Mouse (Mus musculus) kidney, embryonic 14.5 days (tissue): ENCODE data around the gene Irx5. TPM values are rescaled to one million over a fixed set of nuclear protein-coding genes. Genes with fewer than 3 reads are reported as not detected.

Source experiments
- ATAC-seq: fragments of 200-750 bp; cut with Nextera tagmentation; 2 replicates; pipeline ENCODE4 v1.8.0; 2017; ENCODE audit warnings: moderate number of reproducible peaks, mild to moderate bottlenecking, moderate TSS enrichment, moderate library complexity; ENCODE audit not compliant: low FRiP score, low TSS enrichment
- H3K27ac ChIP-seq: fragments of 300-500 bp; sonication (generic); 2 replicates; pipeline ENCODE4 v1.5.1; 2014; ENCODE audit warnings: low read depth, mild to moderate bottlenecking, low read length, moderate library complexity, mixed read lengths
- H3K27me3 ChIP-seq: fragments of 300-500 bp; sonication (generic); 2 replicates; pipeline ENCODE4 v1.6.1; 2014; ENCODE audit warnings: mild to moderate bottlenecking, low read length; ENCODE audit not compliant: control insufficient read depth, insufficient read depth
- H3K36me3 ChIP-seq: fragments of 300-500 bp; sonication (generic); 2 replicates; pipeline ENCODE4 v1.6.1; 2014; ENCODE audit warnings: low read length, mixed read lengths; ENCODE audit not compliant: control insufficient read depth, insufficient read depth
- H3K4me1 ChIP-seq: fragments of 300-500 bp; sonication (generic); 2 replicates; pipeline ENCODE4 v1.6.1; 2014; ENCODE audit warnings: low read length, mixed read lengths; ENCODE audit not compliant: control insufficient read depth, insufficient read depth
- H3K4me2 ChIP-seq: fragments of 300-500 bp; sonication (generic); replicated peaks from 2 replicates; pipeline ENCODE4 v1.6.1; 2014; ENCODE audit warnings: low read depth, mild to moderate bottlenecking, low read length
- H3K4me3 ChIP-seq: fragments of 300-500 bp; sonication (generic); 2 replicates; pipeline ENCODE4 v1.5.1; 2014; ENCODE audit warnings: mild to moderate bottlenecking, low read length
- H3K9ac ChIP-seq: fragments of 300-500 bp; sonication (generic); 2 replicates; pipeline ENCODE4 v1.6.1; 2014; ENCODE audit warnings: low read depth, mild to moderate bottlenecking, low read length, moderate library complexity
- H3K9me3 ChIP-seq: fragments of 300-500 bp; sonication (generic); 2 replicates; pipeline ENCODE4 v1.6.1; 2016; ENCODE audit warnings: low read length; ENCODE audit not compliant: control insufficient read depth
- WGBS: fragments of 180-500 bp; shearing (Covaris S2); extraction: QIAGEN DNeasy Blood & Tissue Kit; methylation state at CpG from one replicate; pipeline ENCODE4 v1.1.7; 2014; 5-methylcytosine and 5-hydroxymethylcytosine counted together
- polyA plus RNA-seq: library from polyadenylated mRNA; unstranded; fragments of >200 nt; fragmentation: Nextera tagmentation; extraction: Ambion mirVana; gene quantifications from 2 replicates; pipeline ENCODE4 v1.2.1, GENCODE M21; 2014

Gene Irx5
- polyA plus RNA-seq, 1 experiment from 2014 or later = 2.1 TPM

- Histone ChIP-seq H3K4me1 (peaks cover 31% of the 10 kb centered on the region; the same call in 1 of the 2 replicates), H3K4me2 (peak overlapping the region; percentile 71), H3K27me3 (peaks cover 75% of the 10 kb centered on the region), H3K36me3 (no peaks in the 10 kb centered on the region), H3K9me3 (no peaks in the 10 kb centered on the region), H3K4me3 (peak overlapping the region; percentile 63), H3K9ac (peak overlapping the region; percentile 55), H3K27ac (no peak overlapping the region)
- ATAC-seq = no peak
- WGBS = under 1% methylated on average over 61 of the region's 80 CpGs
These were observed 945 bp downstream of the Irx5 start for GRCm38 (mm10) chr8:92358141-92358999.

DNA sequence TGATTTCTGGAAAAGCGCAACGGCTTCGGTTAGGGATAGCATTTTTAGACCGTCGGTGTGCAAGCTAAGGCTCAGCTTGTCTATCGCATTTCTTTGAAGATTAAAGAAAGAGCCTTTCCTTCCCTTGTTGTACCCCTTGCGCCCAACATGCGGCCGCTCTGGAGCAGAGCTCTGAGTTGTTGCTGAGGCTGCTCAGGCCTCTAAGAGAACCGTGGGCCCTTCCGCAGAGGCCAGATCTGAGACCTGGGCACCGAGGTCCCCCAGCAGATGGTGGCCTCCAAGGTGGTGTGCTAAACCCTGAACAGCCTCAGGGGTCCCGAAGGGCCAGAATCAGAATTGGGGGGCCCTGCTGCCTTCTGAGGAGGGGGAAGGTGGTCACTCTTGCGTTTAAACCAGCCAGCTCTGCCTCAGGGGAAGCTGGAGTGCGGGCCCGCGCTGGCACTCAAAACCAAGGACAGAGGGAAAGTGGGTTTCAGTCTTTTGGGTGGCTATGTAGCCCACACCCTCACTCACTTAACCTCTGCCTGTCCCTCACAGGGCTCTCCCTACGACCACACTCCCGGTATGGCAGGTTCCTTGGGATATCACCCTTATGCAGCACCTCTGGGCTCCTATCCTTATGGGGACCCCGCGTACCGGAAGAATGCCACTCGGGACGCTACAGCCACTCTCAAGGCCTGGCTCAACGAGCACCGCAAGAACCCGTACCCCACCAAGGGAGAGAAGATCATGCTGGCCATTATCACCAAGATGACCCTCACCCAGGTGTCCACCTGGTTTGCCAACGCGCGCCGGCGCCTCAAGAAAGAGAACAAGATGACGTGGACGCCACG, 1.8 kb downstream of the Irx5 start:
- no peak for ATAC-seq
- Histone ChIP-seq H3K4me3 (peak overlapping the region; percentile 63), H3K9me3 (no peaks in the 10 kb centered on the region), H3K36me3 (no peaks in the 10 kb centered on the region), H3K27me3 (peaks cover 75% of the 10 kb centered on the region), H3K4me1 (peaks cover 31% of the 10 kb centered on the region; the same call in 1 of the 2 replicates), H3K27ac (no peak overlapping the region), H3K4me2 (peak overlapping the region; percentile 71), H3K9ac (peak overlapping the region; percentile 40; the same call in 1 of the 2 replicates)
- WGBS = 2% methylated on average over 33 of the region's 35 CpGs

DNA sequence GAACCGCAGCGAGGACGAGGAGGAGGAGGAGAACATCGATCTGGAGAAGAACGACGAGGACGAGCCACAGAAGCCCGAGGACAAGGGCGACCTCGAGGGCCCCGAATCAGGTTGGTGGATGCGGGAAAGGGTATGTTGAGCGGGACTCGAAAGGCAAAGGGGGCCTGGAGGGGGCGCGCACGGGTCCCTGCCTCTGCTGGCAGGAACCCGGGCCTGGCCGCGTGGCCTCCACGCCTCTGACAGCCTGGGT, 2.3 kb downstream of the Irx5 start:
- no peak overlapping the region for H3K27ac ChIP-seq
- WGBS = 0% methylated on average over 20 of the region's 21 CpGs
- peaks cover 28% of the 10 kb centered on the region; the same call in 1 of the 2 replicates for H3K4me1 ChIP-seq

DNA sequence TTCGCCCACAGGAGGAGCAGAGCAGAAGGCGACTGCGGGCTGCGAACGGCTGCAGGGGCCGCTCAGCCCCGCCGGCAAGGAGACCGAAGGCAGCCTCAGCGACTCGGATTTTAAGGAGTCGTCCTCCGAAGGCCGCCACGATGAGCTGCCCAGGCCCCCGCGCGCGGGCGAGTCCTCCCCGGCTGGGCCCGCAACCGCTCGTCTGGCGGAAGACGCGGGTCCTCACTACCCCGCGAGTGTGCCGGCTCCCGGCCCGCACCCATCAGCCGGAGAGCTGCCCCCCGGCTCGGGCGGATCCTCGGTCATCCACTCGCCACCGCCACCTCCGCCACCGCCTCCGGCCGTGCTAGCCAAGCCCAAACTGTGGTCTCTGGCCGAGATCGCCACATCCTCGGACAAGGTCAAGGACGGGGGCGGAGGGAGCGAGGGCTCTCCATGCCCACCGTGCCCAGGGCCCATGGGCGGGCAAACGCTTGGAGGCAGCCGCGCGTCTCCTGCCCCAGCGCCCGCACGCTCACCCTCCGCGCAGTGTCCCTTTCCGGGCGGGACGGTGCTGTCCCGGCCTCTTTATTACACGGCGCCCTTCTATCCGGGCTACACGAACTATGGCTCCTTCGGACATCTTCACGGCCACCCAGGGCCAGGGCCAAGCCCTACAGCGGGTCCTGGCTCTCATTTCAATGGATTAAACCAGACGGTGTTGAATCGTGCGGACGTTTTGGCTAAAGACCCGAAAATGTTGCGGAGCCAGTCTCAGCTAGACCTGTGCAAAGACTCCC, 2.8 kb downstream of the Irx5 start:
- Histone ChIP-seq H3K4me3 (peak overlapping the region; percentile 63), H3K27ac (no peak overlapping the region), H3K9ac (peak overlapping the region; percentile 40), H3K9me3 (no peaks in the 10 kb centered on the region), H3K27me3 (peaks cover 76% of the 10 kb centered on the region), H3K36me3 (no peaks in the 10 kb centered on the region), H3K4me1 (peaks cover 29% of the 10 kb centered on the region; the same call in 1 of the 2 replicates), H3K4me2 (peak overlapping the region; percentile 44)
- ATAC-seq = no peak
- WGBS = under 1% methylated on average over 65 of the region's 77 CpGs

More for the DNA sequence above, 2.3 kb downstream of the Irx5 start:
- peak overlapping the region; percentile 44 for H3K4me2 ChIP-seq
- peaks cover 75% of the 10 kb centered on the region for H3K27me3 ChIP-seq
- no peak for ATAC-seq
- H3K9ac ChIP-seq = peak overlapping the region; percentile 40
- peak overlapping the region; percentile 63 for H3K4me3 ChIP-seq
- H3K9me3 ChIP-seq = no peaks in the 10 kb centered on the region
- no peaks in the 10 kb centered on the region for H3K36me3 ChIP-seq

DNA sequence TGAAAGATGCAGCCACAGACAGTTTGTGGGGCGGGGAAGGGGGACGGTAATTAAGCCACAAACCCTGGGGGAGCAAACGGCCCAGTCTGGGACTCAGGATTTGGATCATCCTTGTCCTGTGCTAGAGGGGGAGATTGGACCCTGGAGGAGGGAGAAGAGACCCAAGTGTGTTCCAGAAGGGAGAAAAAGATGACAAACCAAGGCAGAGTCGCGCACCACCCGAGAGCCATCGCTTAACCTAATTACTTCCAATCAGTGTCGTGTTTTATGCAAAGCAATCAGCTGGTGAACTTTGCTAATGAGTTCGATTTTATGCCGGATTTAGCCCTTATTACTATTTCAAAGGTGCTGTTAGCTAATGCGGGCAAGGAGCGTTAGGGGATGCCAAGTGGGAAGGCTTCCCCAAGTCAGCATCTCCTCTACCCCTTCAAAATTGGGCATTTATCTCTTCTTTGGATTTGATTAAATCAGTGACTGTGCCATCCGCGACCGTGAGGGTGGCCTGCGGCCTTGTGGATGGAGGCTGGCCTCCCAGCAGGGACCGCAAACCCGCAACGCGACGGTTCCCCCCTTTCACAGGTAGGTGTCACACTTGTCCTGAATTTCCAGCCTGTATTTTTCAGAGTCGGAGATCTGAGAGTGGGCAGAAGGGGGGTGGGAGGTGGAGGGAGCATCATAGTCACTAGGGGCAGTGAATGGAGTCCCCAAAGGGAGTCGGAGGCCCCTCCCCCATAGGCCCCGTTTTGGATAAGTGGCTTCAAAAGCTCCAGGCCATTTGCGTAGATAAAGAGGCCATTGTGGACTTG, 4.3 kb downstream of the Irx5 start:
- no peak overlapping the region for H3K9ac ChIP-seq
- H3K4me1 ChIP-seq = peaks cover 34% of the 10 kb centered on the region; the same call in 1 of the 2 replicates
- no peak for ATAC-seq
- H3K27me3 ChIP-seq = peaks cover 86% of the 10 kb centered on the region
- no peaks in the 10 kb centered on the region for H3K36me3 ChIP-seq
- no peak overlapping the region for H3K4me2 ChIP-seq
- H3K27ac ChIP-seq = no peak overlapping the region
- H3K9me3 ChIP-seq = no peaks in the 10 kb centered on the region
- 3% methylated on average over 25 of the region's 25 CpGs for WGBS
- H3K4me3 ChIP-seq = peak overlapping the region; percentile 4

GRCm38 (mm10) chr8:92362396-92363115, 5.1 kb downstream of the Irx5 start:
- H3K4me3 ChIP-seq = no peak overlapping the region
- H3K27me3 ChIP-seq = peaks cover 86% of the 10 kb centered on the region
- H3K9me3 ChIP-seq = no peaks in the 10 kb centered on the region
- H3K9ac ChIP-seq = no peak overlapping the region
- 5% methylated on average over 15 of the region's 15 CpGs for WGBS
- no peak overlapping the region for H3K4me2 ChIP-seq
- H3K4me1 ChIP-seq = peaks cover 34% of the 10 kb centered on the region; the same call in 1 of the 2 replicates
- H3K27ac ChIP-seq = no peak overlapping the region
- no peaks in the 10 kb centered on the region for H3K36me3 ChIP-seq
- ATAC-seq = no peak

DNA sequence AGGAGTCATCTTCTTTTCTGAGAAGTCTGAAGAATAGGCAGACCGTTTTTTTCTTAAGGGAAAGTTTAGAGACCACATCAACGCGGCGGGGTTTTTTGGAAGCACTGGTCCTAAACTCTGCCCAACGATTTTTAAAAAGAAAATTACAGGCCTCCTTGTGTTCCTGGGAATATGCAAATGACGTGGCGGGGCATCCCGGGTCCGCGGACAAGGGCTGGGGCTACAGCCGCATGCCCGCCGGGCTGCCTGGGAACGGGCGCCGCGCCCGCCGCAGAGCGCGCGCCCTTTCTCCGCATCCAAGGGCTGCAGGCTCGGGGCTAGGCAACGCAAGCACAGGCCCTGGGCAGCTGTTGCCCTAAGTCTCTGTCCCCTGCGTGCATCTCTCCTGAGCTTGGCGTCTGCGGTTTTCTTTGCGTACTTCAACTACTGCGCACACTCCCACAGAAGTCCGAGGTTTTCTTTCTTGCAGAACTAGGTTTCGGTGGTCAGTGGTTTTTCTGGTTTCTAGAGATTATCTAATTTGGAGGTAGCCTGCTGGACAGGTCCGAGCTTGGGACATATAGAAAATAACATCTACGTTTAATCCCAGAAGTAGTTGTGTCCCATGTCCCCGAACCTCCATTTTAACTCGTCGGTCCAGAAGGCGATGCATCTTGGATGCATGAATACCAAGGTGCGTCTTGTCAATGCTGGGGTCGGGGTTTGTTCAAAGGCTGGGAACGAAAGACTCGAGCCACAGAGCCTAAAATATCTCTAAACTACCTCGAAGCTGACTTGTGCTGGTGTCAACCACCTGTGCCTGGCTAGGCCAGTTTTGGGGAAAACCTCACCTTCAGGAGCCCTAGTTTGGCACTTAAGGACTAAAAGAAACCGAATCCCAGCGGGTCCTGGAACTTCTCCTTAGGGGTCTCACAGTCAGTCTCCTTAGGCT, 6.1 kb downstream of the Irx5 start:
- 3% methylated on average over 45 of the region's 45 CpGs for WGBS
- Histone ChIP-seq H3K4me2 (no peak overlapping the region; the same call in 1 of the 2 replicates), H3K27ac (no peak overlapping the region)

More for the DNA sequence above, 6.1 kb downstream of the Irx5 start:
- Histone ChIP-seq H3K36me3 (no peaks in the 10 kb centered on the region), H3K27me3 (peaks cover 86% of the 10 kb centered on the region), H3K9ac (no peak overlapping the region), H3K4me1 (peaks cover 26% of the 10 kb centered on the region; the same call in 1 of the 2 replicates), H3K4me3 (0 out of 2 replicates have a peak overlapping the region, but pooled peaks have one; percentile 4), H3K9me3 (no peaks in the 10 kb centered on the region)
- no peak for ATAC-seq
